Mouse (Mus musculus) MEL (cell line): ENCODE results near the gene Cadm2. TPM values are rescaled to one million over a fixed set of nuclear protein-coding genes. Genes with fewer than 3 reads are reported as not detected.

Source experiments
- DNase-seq: peaks from one replicate; pipeline ENCODE4 v3.0.0; 2011; ENCODE audit warnings: low read depth, low spot score
- H3K27ac ChIP-seq: 2 replicates; pipeline ENCODE4 v1.5.1; 2012; ENCODE audit warnings: low read depth, mild to moderate bottlenecking, control low read depth, low read length, moderate library complexity; ENCODE audit not compliant: control insufficient read depth
- H3K27me3 ChIP-seq, 2 experiments: fragments of 150-350 bp in 1 of 2; sonication (generic) in 1 of 2; 2 replicates each; pipeline ENCODE4 v1.6.1; 2012; ENCODE audit warnings: low read length in 2 of 2, mild to moderate bottlenecking in 2 of 2, improper control_type of control experiment in 1 of 2, moderate library complexity in 1 of 2; ENCODE audit not compliant: insufficient read depth in 2 of 2, control insufficient read depth in 1 of 2
- H3K36me3 ChIP-seq, 2 experiments: 2 replicates each; pipeline ENCODE4 v1.6.1; 2012 to 2014; ENCODE audit warnings: low read length in 2 of 2, improper control_type of control experiment in 1 of 2, inconsistent platforms in 1 of 2, mild to moderate bottlenecking in 1 of 2; ENCODE audit not compliant: insufficient read depth in 2 of 2, control insufficient read depth in 1 of 2
- H3K4me1 ChIP-seq, 2 experiments: fragments of 150-350 bp in 1 of 2; sonication (generic) in 1 of 2; 2 replicates each; pipeline ENCODE4 v1.6.1; 2012; ENCODE audit warnings: low read length in 2 of 2, improper control_type of control experiment in 1 of 2, mild to moderate bottlenecking in 1 of 2; ENCODE audit not compliant: insufficient read depth in 2 of 2, control insufficient read depth in 1 of 2
- H3K4me3 ChIP-seq, 2 experiments: fragments of 150-350 bp in 1 of 2; sonication (generic) in 1 of 2; 2 replicates each; pipeline ENCODE4 v1.5.1; 2012; ENCODE audit warnings: low read depth in 2 of 2, low read length in 2 of 2, mild to moderate bottlenecking in 2 of 2, moderate library complexity in 2 of 2, control low read depth in 1 of 2, improper control_type of control experiment in 1 of 2; ENCODE audit not compliant: control insufficient read depth in 1 of 2, insufficient read depth in 1 of 2
- H3K79me2 ChIP-seq: 2 replicates; pipeline ENCODE4 v1.6.1; 2012; ENCODE audit warnings: mild to moderate bottlenecking, low read length, moderate library complexity; ENCODE audit not compliant: control insufficient read depth, poor library complexity, insufficient read depth
- H3K9ac ChIP-seq: 2 replicates; pipeline ENCODE4 v1.6.1; 2012; ENCODE audit warnings: low read depth, mild to moderate bottlenecking, control low read depth, low read length, moderate library complexity; ENCODE audit not compliant: control insufficient read depth, poor library complexity, severe bottlenecking
- H3K9me3 ChIP-seq: fragments of 150-350 bp; sonication (generic); replicated peaks from 2 replicates; pipeline ENCODE4 v1.6.1; 2012; ENCODE audit warnings: mild to moderate bottlenecking, low read length, improper control_type of control experiment, moderate library complexity; ENCODE audit not compliant: insufficient read depth
- CHD1 ChIP-seq: IDR thresholded peaks from 2 replicates; pipeline ENCODE4 v1.6.1; 2012; ENCODE audit warnings: low read depth, mild to moderate bottlenecking, inconsistent platforms, low read length, improper control_type of control experiment
- CHD2 ChIP-seq: IDR thresholded peaks from 2 replicates; pipeline ENCODE4 v1.6.1; 2011; ENCODE audit warnings: low read length, improper control_type of control experiment
- CTCF ChIP-seq, 3 experiments: IDR thresholded peaks in 2 of 3; conservative IDR thresholded peaks in 1 of 3; 2 replicates each; pipeline ENCODE4 v1.5.1; 2011 to 2012; ENCODE audit warnings: low read length in 3 of 3, low read depth in 2 of 3, mild to moderate bottlenecking in 2 of 3, improper control_type of control experiment in 1 of 3, inconsistent platforms in 1 of 3, mixed read lengths in 1 of 3, moderate library complexity in 1 of 3; ENCODE audit not compliant: control insufficient read depth in 1 of 3, insufficient read depth in 1 of 3, poor library complexity in 1 of 3, severe bottlenecking in 1 of 3
- E2F4 ChIP-seq: IDR thresholded peaks from 2 replicates; pipeline ENCODE4 v1.6.1; 2011; ENCODE audit warnings: low read depth, low read length, improper control_type of control experiment, borderline replicate concordance
- EP300 ChIP-seq, 2 experiments: IDR thresholded peaks; 2 replicates each; pipeline ENCODE4 v1.6.1; 2011; ENCODE audit warnings: improper control_type of control experiment in 2 of 2, low read length in 2 of 2, low read depth in 1 of 2, mild to moderate bottlenecking in 1 of 2
- GATA1 ChIP-seq: IDR thresholded peaks from 2 replicates; pipeline ENCODE4 v1.6.1; 2011; ENCODE audit warnings: low read depth, low read length, improper control_type of control experiment
- HCFC1 ChIP-seq: IDR thresholded peaks from 2 replicates; pipeline ENCODE4 v1.6.1; 2012; ENCODE audit warnings: low read depth, mild to moderate bottlenecking, inconsistent platforms, low read length, improper control_type of control experiment, moderate library complexity
- JUND ChIP-seq: IDR thresholded peaks from 2 replicates; pipeline ENCODE4 v1.6.1; 2011; ENCODE audit warnings: low read depth, mild to moderate bottlenecking, improper control_type of control experiment, low read length
- KAT2A ChIP-seq: conservative IDR thresholded peaks from 2 replicates; pipeline ENCODE4 v1.6.1; 2012; ENCODE audit warnings: low read depth, low read length, improper control_type of control experiment, inconsistent platforms
- MAZ ChIP-seq: IDR thresholded peaks from 2 replicates; pipeline ENCODE4 v1.6.1; 2012; ENCODE audit warnings: low read depth, mild to moderate bottlenecking, inconsistent platforms, low read length, improper control_type of control experiment
- MEF2A ChIP-seq: IDR thresholded peaks from 2 replicates; pipeline ENCODE4 v1.6.1; 2014; ENCODE audit warnings: low read depth, mild to moderate bottlenecking, inconsistent platforms, low read length, improper control_type of control experiment; ENCODE audit not compliant: poor library complexity, insufficient replicate concordance, severe bottlenecking; ENCODE audit errors: extremely low read depth
- MYC ChIP-seq: IDR thresholded peaks from 2 replicates; pipeline ENCODE4 v1.6.1; 2011; ENCODE audit warnings: low read depth, mild to moderate bottlenecking, low read length, improper control_type of control experiment, moderate library complexity
- NELFE ChIP-seq: IDR thresholded peaks from 2 replicates; pipeline ENCODE4 v1.6.1; 2011; ENCODE audit warnings: low read depth, low read length, improper control_type of control experiment
- NRF1 ChIP-seq: IDR thresholded peaks from 2 replicates; pipeline ENCODE4 v1.6.1; 2014; ENCODE audit warnings: low read depth, mild to moderate bottlenecking, inconsistent platforms, low read length, improper control_type of control experiment, moderate library complexity; ENCODE audit not compliant: poor library complexity, insufficient read depth, severe bottlenecking
- POLR2A ChIP-seq, 2 experiments: IDR thresholded peaks; 2 replicates each; pipeline ENCODE4 v1.6.1; 2011 to 2012; ENCODE audit warnings: low read length in 2 of 2, mild to moderate bottlenecking in 2 of 2, control low read depth in 1 of 2, improper control_type of control experiment in 1 of 2, low read depth in 1 of 2, moderate library complexity in 1 of 2; ENCODE audit not compliant: control insufficient read depth in 1 of 2, insufficient read depth in 1 of 2, poor library complexity in 1 of 2
- POLR2AphosphoS5 ChIP-seq: IDR thresholded peaks from 2 replicates; pipeline ENCODE4 v1.6.1; 2012; ENCODE audit warnings: low read depth, borderline replicate concordance, mild to moderate bottlenecking, inconsistent platforms, low read length, moderate library complexity, mixed read lengths
- TAL1 ChIP-seq: IDR thresholded peaks from 2 replicates; pipeline ENCODE4 v1.6.1; 2012; ENCODE audit warnings: mild to moderate bottlenecking, inconsistent platforms, low read length, moderate library complexity, mixed read lengths
- TBP ChIP-seq: IDR thresholded peaks from 2 replicates; pipeline ENCODE4 v1.8.0; 2011; ENCODE audit warnings: low read depth, low read length, improper control_type of control experiment
- TCF12 ChIP-seq: IDR thresholded peaks from 2 replicates; pipeline ENCODE4 v1.6.1; 2014; ENCODE audit warnings: low read depth, mild to moderate bottlenecking, inconsistent platforms, low read length, improper control_type of control experiment, moderate library complexity
- ZC3H11A ChIP-seq: IDR thresholded peaks from 2 replicates; pipeline ENCODE4 v1.6.1; 2012; ENCODE audit warnings: low read depth, mild to moderate bottlenecking, inconsistent platforms, low read length, improper control_type of control experiment
- ZKSCAN1 ChIP-seq: IDR thresholded peaks from 2 replicates; pipeline ENCODE4 v1.6.1; 2012; ENCODE audit warnings: low read depth, mild to moderate bottlenecking, inconsistent platforms, low read length, improper control_type of control experiment, moderate library complexity
- ZNF384 ChIP-seq: IDR thresholded peaks from 2 replicates; pipeline ENCODE4 v1.6.1; 2012; ENCODE audit warnings: low read depth, mild to moderate bottlenecking, inconsistent platforms, low read length, improper control_type of control experiment
- polyA plus RNA-seq, 2 experiments: library from polyadenylated mRNA; stranded (reverse) in 1 of 2; unstranded in 1 of 2; fragments of >175 nt in 1 of 2; fragments of >200 nt in 1 of 2; gene quantifications; 2 replicates each; pipeline versions ENCODE4 v1.2.1 to v1.2.4; 2012; ENCODE audit warnings: low replicate concordance in 2 of 2, low read depth in 1 of 2; ENCODE audit not compliant: insufficient read length in 2 of 2, insufficient read depth in 1 of 2, missing spikeins in 1 of 2
- total RNA-seq: library from RNA; depleted of rRNA; stranded (reverse); fragments of 300-350 nt; gene quantifications from 2 replicates; pipeline ENCODE4 v1.2.3, GENCODE M21; 2012

Cadm2 gene
- total and polyA plus RNA-seq, 3 experiments = not detected

DNA sequence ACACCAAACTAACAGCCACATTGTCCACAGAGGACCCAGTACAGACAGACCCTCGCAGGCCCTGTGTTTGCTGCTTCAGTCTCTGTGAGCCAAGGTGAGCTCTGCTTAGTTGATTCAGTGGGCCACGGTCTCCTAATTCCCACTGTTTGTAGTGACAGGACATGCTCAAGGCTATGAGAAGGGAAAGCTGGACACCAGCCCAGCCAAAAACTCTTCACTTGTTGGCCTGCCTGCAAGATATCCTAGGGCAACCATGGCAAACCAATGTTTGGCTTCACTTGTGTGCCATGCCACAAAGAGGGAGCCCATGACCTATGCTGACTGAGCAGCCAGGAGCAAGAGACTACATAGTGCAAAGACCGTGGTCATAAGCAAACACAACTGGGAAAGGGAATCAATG, 795.8 kb downstream of the Cadm2 start:
- Histone ChIP-seq H3K27me3 (no peaks in the 10 kb centered on the region), H3K4me3 (no peak overlapping the region), H3K36me3 (no peaks in the 10 kb centered on the region), H3K9ac (no peak overlapping the region), H3K27ac (no peak overlapping the region), H3K9me3 (no peaks in the 10 kb centered on the region), H3K79me2 (no peaks in the 10 kb centered on the region), H3K4me1 (no peaks in the 10 kb centered on the region)
- TF ChIP-seq CHD1 = no peak
- no peak for TF ChIP-seq MAZ
- TF ChIP-seq HCFC1 = no peak
- TF ChIP-seq POLR2A (IDR thresholded peaks at IDR 0.05; ENCODE audit: control insufficient read depth in 1 of 2, insufficient read depth in 1 of 2, low read depth in 1 of 2, low read length in 2 of 2, poor library complexity in 1 of 2) = no peak
- no peak for TF ChIP-seq CTCF (IDR thresholded peaks at IDR 0.05 in 2 of 3, conservative IDR thresholded peaks at IDR 0.05 in 1 of 3; ENCODE audit: control insufficient read depth in 1 of 3, insufficient read depth in 1 of 3, low read depth in 2 of 3, low read length in 3 of 3, poor library complexity in 1 of 3, severe bottlenecking in 1 of 3)
- no peak for DNase-seq

DNA sequence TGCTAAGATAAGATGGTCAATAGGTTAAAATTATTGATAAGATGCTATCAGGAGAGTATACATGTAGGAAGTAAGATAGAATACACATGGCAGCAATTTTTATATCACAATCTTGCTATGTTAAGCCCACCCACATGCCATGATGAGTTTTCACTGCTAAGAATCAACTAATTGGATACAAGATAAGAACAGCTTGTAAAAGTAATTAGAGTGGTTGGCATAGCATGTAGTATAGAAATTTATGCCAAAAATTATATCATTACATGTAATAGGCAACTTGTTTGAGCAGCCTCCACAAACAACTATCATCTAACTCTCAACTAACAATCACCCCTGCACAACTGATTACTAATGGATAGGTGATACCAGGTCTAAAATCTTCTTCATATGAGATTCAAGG, 809.2 kb downstream of the Cadm2 start:
- no peak for DNase-seq
- Histone ChIP-seq H3K4me1 (no peaks in the 10 kb centered on the region), H3K36me3 (no peaks in the 10 kb centered on the region), H3K27ac (no peak overlapping the region), H3K27me3 (no peaks in the 10 kb centered on the region), H3K79me2 (no peaks in the 10 kb centered on the region), H3K9ac (no peak overlapping the region), H3K4me3 (no peak overlapping the region), H3K9me3 (no peaks in the 10 kb centered on the region)
- no peak for TF ChIP-seq NELFE
- TF ChIP-seq MYC = no peak
- TF ChIP-seq JUND = no peak
- no peak for TF ChIP-seq POLR2AphosphoS5

DNA sequence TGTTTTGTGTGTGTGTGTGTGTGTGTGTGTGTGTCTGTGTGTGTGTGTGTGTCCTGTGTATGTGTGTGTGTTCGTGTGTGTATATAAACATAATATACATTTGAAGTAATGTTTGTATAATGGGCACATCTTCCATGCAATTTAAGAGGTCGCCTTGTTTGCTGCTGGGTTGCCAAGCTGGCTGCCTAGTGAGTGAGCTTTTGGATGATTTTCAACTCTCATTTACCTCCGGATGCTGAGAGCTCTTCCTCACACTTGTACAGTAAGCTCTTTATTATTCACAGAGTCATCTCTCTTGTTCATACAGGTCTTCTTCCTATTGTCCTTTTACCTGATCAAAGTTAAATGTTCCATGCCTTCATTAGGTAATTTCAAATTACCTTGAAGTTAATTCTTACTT, 822.5 kb downstream of the Cadm2 start:
- DNase-seq = no peak
- H3K36me3 ChIP-seq = no peaks in the 10 kb centered on the region
- H3K4me3 ChIP-seq = no peak overlapping the region
- no peak overlapping the region for H3K27ac ChIP-seq
- H3K9me3 ChIP-seq = no peaks in the 10 kb centered on the region
- TF ChIP-seq MYC (no peak), ZKSCAN1 (no peak), MEF2A (no peak), TCF12 (no peak), TAL1 (no peak), POLR2A (IDR thresholded peaks at IDR 0.05; ENCODE audit: control insufficient read depth in 1 of 2, insufficient read depth in 1 of 2, low read depth in 1 of 2, low read length in 2 of 2, poor library complexity in 1 of 2) (no peak), EP300 (IDR thresholded peaks at IDR 0.05; ENCODE audit: low read depth in 1 of 2, low read length in 2 of 2) (no peak), E2F4 (no peak), NRF1 (no peak), POLR2AphosphoS5 (no peak), NELFE (no peak), CTCF (IDR thresholded peaks at IDR 0.05 in 2 of 3, conservative IDR thresholded peaks at IDR 0.05 in 1 of 3; ENCODE audit: control insufficient read depth in 1 of 3, insufficient read depth in 1 of 3, low read depth in 2 of 3, low read length in 3 of 3, poor library complexity in 1 of 3, severe bottlenecking in 1 of 3) (no peak), KAT2A (no peak), ZC3H11A (no peak), ZNF384 (no peak), GATA1 (no peak), CHD2 (no peak), TBP (no peak)
- no peaks in the 10 kb centered on the region; a peak in 1 of 4 replicates for H3K4me1 ChIP-seq
- no peaks in the 10 kb centered on the region for H3K27me3 ChIP-seq
- no peaks in the 10 kb centered on the region for H3K79me2 ChIP-seq
- no peak overlapping the region for H3K9ac ChIP-seq
